Mouse (Mus musculus) NIH3T3 (cell line): ENCODE measurements around the gene Sdr9c7.
"Not testable (repeated sequence)": the region's sequence is repeated elsewhere in the genome, so short reads cannot be mapped to it uniquely, and the experiment has no call there.

ENCODE experiments used
- DNase-seq: peaks from one replicate; pipeline ENCODE4 v3.0.0-alpha.2; 2012; ENCODE audit warnings: low read depth

Gene Sdr9c7

GRCm38 (mm10) chr10:127907386-127907951, 9.2 kb downstream of the Sdr9c7 start:
- DNase-seq, result no peak

DNA sequence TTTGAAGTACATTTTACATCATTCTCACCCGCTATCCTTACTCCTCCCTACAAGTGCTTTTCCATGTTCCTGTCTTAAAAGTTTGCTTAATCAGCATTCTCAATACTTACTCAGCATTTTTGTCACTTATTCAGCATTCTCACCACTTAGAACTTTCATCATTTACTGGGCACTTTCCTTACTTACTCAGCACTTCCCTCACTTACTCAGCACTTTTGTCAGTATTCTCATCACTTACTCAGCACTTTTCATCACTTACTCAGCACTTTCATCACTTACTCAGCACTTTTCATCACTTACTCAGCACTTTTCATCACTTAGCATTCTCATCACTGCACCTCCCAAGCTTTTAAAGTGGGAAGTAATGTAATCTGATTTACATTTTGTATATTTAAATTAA, 17.3 kb downstream of the Sdr9c7 start:
- peak; percentile 14 for DNase-seq

DNA sequence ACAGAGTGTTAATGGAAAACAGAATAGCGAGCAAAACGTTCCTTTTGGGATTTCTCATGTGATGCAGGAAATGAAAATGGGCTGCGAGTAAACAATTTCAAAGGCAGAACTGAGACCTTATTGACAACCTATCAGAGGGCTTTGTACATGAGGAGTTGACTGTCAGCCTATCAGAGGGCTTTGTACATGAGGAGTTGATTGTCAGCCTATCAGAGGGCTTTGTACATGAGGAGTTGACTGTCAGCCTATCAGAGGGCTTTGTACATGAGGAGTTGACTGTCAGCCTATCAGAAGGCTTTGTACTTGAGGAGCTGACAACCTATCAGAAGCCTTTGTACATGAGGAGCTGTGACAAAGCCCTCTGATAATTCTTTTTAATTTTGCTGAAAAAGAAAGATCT, 18.9 kb downstream of the Sdr9c7 start:
- DNase-seq, result not testable (repeated sequence)

GRCm38 (mm10) chr10:127917651-127918050, 19.3 kb downstream of the Sdr9c7 start:
- DNase-seq, result no peak

GRCm38 (mm10) chr10:127922241-127922640, 23.9 kb downstream of the Sdr9c7 start:
- DNase-seq, result no peak

- no peak for DNase-seq
These were observed 24.7 kb downstream of the Sdr9c7 start for GRCm38 (mm10) chr10:127923024-127923423.

DNA sequence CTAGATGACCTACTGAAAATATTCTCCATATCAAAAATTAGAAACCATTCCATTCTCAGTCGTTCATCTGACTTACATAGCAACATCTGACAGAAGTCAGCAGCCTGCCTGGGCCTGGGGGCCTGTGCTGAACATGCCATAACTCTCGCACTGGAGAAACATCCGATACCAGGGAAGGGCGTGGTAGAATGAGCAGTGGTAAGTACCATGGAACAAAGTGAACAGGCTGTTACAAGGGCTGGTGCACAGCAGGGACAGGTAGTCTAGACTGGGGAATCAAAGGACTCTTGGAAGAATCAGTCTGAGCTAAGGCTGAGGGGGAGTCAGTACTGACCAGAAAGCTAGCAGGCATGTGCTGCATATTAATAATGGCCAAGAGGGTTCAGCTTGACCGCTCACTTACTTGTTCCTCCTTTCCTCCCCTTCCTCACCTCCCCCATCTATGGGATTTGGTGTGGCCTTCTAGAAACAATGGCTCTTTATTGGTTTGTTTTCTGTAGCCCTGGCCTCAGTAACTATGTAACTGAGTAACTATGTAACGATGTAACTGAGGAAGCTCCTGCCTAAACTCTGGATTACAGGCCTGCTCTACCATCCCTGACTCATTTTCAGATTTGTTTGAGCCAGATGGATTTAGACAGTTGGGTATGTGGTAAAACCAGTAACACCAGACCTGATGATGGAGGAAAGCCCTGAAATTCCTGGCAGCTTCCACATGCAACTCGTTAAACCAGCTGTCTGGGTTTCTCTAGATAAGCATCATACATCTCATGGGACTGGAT, 26.5 kb downstream of the Sdr9c7 start:
- DNase-seq, result peak; percentile 94

- DNase-seq, result peak; percentile 90
These were observed 29.4 kb downstream of the Sdr9c7 start for GRCm38 (mm10) chr10:127927737-127928136.

DNA sequence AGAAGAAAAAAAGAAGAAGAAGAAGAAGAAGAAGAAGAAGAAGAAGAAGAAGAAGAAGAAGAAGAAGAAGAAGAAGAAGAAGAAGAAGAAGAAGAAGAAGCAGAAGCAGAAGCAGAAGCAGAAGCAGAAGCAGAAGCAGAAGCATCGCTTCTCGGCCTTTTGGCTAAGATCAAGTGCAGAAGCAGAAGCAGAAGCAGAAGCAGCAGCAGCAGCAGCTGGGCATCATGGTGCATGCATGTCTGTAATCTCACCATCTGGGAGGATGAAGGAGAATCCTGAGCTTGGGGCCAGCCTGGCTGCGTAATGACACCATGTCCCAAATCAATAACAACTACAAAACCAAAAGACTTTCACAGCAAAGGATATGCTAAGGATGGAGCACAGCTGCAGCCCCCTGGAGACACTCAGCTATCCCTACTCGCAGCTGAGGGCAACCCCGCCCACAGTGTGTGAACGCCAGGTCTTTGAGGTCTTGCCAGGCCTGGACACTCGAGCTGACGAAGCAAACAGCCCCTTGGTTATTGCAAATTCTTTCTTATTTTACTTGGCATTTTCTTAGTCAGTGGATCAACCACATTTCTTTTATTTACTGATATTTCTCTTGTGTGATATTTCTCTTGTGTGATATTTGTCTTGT, 34.1 kb downstream of the Sdr9c7 start:
- peak; percentile 76 for DNase-seq

DNA sequence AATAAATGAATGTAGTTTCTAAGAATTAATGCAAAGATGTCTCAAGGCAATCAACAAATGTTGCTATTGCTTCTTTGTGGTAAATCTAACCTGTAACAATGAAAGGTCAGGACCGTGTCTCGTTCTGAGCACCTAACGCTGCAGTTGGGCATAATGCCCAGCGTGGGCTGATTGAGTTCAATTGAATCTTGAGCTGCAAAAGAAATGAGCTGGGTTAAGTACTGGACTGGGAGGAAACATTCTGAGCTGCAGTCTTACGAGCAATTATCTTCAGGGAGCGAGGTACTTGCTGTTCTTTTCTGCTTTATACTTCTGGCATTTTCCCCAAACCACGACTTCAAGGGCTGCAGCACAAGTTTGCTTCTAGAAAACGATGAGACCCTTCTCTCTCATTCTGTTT, 38.0 kb downstream of the Sdr9c7 start:
- no peak for DNase-seq

GRCm38 (mm10) chr10:127936747-127937409, 38.6 kb downstream of the Sdr9c7 start:
- peak; percentile 14 for DNase-seq

GRCm38 (mm10) chr10:127937428-127938010, 39.2 kb downstream of the Sdr9c7 start:
- peak; percentile 90 for DNase-seq

DNA sequence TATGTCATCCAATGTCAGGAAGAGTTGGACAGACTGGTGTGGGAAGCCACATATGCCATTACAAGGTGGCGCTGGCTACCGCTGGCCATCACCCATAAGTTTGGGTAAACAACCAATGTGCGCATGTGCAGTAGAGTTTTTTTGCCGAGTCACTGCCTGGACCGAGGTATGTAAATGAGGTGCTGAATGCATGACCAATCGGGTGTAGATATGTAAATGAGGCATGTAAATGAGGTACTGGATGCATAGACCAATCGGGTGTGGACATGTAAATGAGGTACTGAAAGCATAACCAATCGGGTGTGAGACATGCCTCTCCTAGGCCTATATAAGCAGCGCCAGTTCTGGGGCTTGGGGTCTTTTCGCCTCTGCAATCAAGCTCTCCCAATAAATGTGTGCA, 41.3 kb downstream of the Sdr9c7 start:
- DNase-seq, result not testable (repeated sequence)

GRCm38 (mm10) chr10:127945432-127946064, 47.2 kb downstream of the Sdr9c7 start:
- peak; percentile 78 for DNase-seq

DNA sequence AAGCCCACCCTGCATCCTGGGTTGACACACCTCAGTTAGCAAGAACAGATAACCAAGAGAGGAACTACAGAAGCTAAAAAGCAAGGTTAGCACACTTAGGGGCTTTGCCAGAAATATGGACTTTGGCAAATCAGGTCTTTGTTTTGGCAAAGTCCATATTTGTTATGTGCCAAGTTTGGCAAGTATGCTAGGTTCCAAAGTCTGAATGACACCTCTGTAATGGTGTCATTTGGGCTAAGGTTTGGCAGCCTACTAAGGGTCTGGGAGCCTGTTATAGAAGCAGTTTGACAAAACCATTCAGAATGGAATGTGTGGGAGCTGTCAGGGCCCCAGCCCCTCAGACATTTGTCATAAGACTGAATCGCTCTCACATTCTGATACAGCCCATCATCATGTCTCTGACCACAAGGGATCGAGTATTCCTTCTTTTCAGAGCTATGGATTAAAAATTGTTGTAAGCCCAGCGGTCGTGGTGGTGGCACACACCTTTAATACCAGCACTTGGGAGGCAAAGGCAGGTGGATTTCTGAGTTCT, 51.3 kb downstream of the Sdr9c7 start:
- DNase-seq, result no peak

DNA sequence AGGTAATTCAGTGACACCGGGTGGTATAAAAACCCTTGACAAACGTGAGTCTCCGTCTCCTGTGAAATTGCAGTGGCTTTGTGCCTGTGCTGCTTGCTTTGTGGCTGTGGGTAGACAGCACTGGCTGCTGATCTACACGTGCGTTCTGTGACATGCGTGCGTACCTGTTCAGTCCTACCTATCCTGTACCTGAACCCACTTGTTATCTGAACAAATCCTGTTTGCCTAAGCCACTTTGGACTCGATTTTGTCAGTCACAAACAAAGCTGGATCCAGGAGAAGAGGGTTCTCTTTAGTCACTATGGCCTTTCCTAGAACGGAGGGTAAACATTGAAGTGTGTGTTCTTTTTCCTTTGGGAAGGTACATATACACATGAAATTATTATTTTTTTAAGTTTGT, 53.1 kb downstream of the Sdr9c7 start:
- DNase-seq, result no peak

- DNase-seq, result no peak
These were observed 53.5 kb downstream of the Sdr9c7 start for GRCm38 (mm10) chr10:127951821-127952220.

- no peak for DNase-seq
These were observed 56.7 kb downstream of the Sdr9c7 start for GRCm38 (mm10) chr10:127955034-127955433.

DNA sequence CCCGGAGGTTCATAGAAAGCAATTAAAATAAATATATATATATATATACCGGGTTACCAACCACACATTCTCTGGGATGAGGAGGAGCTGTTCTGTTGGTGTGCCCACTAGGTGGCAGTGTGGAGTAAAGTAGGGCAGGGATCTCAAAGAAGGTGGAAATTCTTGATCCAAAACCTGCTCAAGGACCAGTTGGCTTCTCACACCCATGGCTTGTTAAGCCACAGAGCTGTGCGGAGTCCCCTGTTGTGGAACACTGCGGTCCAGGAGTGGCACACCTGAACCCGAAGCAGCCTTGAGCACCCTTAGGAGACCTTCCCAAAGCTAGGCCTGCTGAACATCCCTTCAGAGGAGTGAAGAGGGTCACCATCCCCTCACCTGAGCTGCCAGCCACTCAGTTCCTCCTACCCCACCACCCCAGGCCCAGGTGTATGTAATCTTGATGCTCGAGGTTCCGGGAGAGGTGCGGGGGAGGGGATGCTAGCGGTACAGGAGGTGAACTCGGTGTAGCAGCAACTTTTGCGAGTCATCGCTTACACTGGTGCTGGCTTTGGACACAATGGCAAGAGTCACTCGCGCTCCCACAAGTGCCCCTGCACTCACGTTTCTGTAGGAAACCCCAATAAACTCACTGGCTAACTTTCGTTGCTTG, 58.0 kb downstream of the Sdr9c7 start:
- peak; percentile 87 for DNase-seq

GRCm38 (mm10) chr10:127959161-127959679, 60.9 kb downstream of the Sdr9c7 start:
- DNase-seq, result no peak
